Mouse (Mus musculus): ENCODE results near the gene Ifit1bl2. TPM values are rescaled to one million over a fixed set of nuclear protein-coding genes. Genes with fewer than 3 reads are reported as not detected.
"Not testable (repeated sequence)": the region's sequence is repeated elsewhere in the genome, so short reads cannot be mapped to it uniquely, and the experiment has no call there.

Gene Ifit1bl2
- polyA plus RNA-seq, 1 experiment from 2014 or later: 0.23 TPM

DNA sequence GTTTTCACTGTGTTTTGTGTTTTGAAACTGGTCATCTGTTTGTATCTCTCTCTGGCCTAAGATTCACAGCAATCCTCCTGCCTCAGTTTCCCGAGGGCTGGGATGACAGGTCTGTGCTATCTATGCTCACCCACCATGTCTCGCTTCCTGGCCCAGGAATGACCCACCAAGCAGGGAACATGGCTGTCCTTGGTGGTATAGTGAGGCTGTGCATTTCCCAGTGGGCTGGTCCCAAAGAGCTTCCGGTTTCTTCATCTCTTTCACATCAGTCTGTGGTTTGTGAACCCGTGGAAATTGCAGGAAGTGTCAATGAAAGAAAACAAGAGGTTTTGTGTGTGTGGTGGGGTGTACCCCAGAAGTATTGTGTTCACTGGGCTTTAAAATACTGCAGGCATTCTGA, 15.9 kb downstream of the Ifit1bl2 start:
- H3K9me3 ChIP-seq (ENCODE audit: control insufficient read depth, low read length): no peaks in the 10 kb centered on the region
- no peaks in the 10 kb centered on the region for H3K4me1 ChIP-seq (ENCODE audit: control insufficient read depth, insufficient read depth, low read length)
- no peak overlapping the region for H3K4me3 ChIP-seq (ENCODE audit: low read depth, low read length)
- ATAC-seq (ENCODE audit: low read depth): no peak
- H3K27ac ChIP-seq (ENCODE audit: low read depth, low read length): no peak overlapping the region
- no peaks in the 10 kb centered on the region for H3K36me3 ChIP-seq (ENCODE audit: control insufficient read depth, insufficient read depth, low read length)
- H3K27me3 ChIP-seq (ENCODE audit: control insufficient read depth, insufficient read depth, low read length): no peaks in the 10 kb centered on the region
- 87% methylated on average over 4 of the region's 4 CpGs for WGBS
- no peak overlapping the region for H3K4me2 ChIP-seq (ENCODE audit: low read depth, low read length)
- H3K9ac ChIP-seq (replicated peaks; ENCODE audit: low read depth, low read length): no peak overlapping the region

DNA sequence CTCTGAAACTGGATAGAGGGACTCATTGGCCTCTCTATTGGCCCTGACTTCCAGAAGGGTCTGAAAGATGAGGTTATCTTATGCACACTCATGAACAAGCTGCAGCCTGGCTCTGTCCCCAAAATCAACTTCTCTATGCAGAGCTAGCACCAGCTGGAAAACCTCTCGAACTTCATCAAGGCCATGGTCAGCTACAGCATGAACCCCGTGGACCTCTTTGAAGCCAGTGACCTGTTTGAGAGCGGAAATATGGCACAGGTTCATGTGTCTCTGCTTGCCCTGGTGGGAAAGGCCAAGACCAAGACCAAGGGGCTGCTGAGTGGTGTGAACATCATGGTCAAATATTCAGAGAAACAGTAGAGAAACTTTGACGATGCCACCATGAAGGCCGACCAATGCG, 16.8 kb downstream of the Ifit1bl2 start:
- H3K4me3 ChIP-seq (ENCODE audit: low read depth, low read length): no peak overlapping the region
- 95% methylated on average over 6 of the region's 6 CpGs for WGBS

DNA sequence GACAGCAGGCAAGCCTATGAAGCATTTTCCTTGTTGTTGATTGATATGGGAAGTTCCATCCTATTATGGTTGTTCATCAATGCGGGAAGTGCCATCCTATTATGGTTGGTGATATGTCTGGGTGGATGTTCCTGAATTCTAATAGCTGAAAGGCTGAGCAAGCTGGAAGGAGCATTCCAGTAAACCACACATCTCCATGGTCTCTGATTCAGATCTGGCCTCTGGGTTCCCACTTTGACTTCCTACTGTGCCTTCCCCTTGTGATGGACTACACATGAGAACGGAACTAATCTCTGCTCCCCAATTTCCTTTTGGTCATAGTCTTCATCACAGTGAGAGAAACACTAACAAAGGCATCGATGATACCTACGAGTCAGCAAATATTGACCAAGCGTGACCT, 19.7 kb downstream of the Ifit1bl2 start:
- WGBS: 94% methylated on average over 5 of the region's 5 CpGs
- H3K4me2 ChIP-seq (ENCODE audit: low read depth, low read length): no peak overlapping the region
- H3K4me3 ChIP-seq (ENCODE audit: low read depth, low read length): no peak overlapping the region
- H3K9me3 ChIP-seq (ENCODE audit: control insufficient read depth, low read length): no peaks in the 10 kb centered on the region
- no peaks in the 10 kb centered on the region for H3K36me3 ChIP-seq (ENCODE audit: control insufficient read depth, insufficient read depth, low read length)
- no peak overlapping the region for H3K9ac ChIP-seq (replicated peaks; ENCODE audit: low read depth, low read length)
- H3K27ac ChIP-seq (ENCODE audit: low read depth, low read length): no peak overlapping the region
- ATAC-seq (ENCODE audit: low read depth): no peak
- H3K4me1 ChIP-seq (ENCODE audit: control insufficient read depth, insufficient read depth, low read length): no peaks in the 10 kb centered on the region
- no peaks in the 10 kb centered on the region for H3K27me3 ChIP-seq (ENCODE audit: control insufficient read depth, insufficient read depth, low read length)

More for the DNA sequence above, 16.8 kb downstream of the Ifit1bl2 start:
- Histone ChIP-seq H3K9ac (replicated peaks; ENCODE audit: low read depth, low read length) (no peak overlapping the region), H3K9me3 (ENCODE audit: control insufficient read depth, low read length) (no peaks in the 10 kb centered on the region), H3K27me3 (ENCODE audit: control insufficient read depth, insufficient read depth, low read length) (no peaks in the 10 kb centered on the region), H3K4me1 (ENCODE audit: control insufficient read depth, insufficient read depth, low read length) (no peaks in the 10 kb centered on the region), H3K36me3 (ENCODE audit: control insufficient read depth, insufficient read depth, low read length) (no peaks in the 10 kb centered on the region), H3K27ac (ENCODE audit: low read depth, low read length) (no peak overlapping the region), H3K4me2 (ENCODE audit: low read depth, low read length) (no peak overlapping the region)
- no peak for ATAC-seq (ENCODE audit: low read depth)

DNA sequence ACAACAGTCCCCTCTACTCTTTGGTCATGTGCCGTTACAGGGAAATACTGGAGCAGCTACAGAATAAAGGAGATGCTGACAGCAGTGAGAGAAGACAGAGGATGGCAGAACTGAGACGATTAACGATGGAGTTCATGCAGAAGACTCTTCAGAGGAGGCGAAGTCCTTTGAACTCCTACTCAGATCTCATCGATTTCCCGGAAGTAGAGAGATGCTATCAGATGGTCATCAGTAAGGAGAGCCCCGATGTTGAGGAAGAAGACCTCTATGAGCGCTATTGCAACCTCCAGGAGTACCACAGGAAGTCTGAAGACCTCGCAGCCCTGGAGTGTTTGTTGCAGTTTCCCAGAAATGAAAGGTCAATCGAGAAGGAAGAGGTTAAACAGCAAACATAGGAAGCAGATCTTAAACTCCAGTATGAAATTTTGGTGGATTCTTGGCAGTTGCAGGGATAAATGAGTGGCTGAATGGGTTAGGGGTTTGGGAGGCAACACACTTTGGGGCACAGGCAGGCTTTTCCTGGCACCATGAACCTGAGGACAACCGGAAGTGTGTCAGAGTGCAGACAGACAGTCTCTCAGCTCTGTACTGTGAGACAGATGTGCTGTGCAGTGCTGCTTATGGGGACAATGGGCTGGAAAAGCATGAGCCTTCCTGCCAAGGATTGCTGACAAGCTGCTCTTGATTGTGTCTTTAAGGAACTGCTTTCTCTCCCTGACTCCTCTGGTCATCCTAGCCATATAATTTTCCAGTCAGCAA, 28.1 kb downstream of the Ifit1bl2 start:
- WGBS: 90% methylated on average over 4 of the region's 11 CpGs
- not testable (repeated sequence) for H3K9me3 ChIP-seq (ENCODE audit: control insufficient read depth, low read length); H3K9ac ChIP-seq (replicated peaks; ENCODE audit: low read depth, low read length); H3K4me2 ChIP-seq (ENCODE audit: low read depth, low read length); H3K4me3 ChIP-seq (ENCODE audit: low read depth, low read length); ATAC-seq (ENCODE audit: low read depth); H3K4me1 ChIP-seq (ENCODE audit: control insufficient read depth, insufficient read depth, low read length); H3K27me3 ChIP-seq (ENCODE audit: control insufficient read depth, insufficient read depth, low read length); H3K27ac ChIP-seq (ENCODE audit: low read depth, low read length); H3K36me3 ChIP-seq (ENCODE audit: control insufficient read depth, insufficient read depth, low read length)

DNA sequence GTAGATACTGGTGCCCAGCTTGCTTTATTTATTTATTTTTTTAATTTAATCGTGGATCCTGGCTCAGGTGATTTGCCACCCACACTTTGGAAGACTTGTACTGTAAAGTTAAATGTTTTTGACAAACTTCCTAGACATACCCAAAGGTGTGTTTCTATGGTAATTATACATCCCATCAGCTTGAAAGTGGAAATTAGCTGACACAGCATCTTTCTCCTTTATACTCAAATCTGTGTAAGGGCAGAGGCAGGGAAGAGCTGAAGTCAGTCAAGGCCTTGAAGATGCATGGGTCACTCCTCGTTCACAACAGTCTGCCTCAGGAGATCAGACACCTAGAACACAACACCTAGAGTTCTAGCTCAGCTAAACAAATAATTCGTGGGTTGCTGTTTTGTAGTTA, 30.4 kb downstream of the Ifit1bl2 start:
- ATAC-seq (ENCODE audit: low read depth): not testable (repeated sequence)
- WGBS: 82% methylated on average over 3 of the region's 3 CpGs

DNA sequence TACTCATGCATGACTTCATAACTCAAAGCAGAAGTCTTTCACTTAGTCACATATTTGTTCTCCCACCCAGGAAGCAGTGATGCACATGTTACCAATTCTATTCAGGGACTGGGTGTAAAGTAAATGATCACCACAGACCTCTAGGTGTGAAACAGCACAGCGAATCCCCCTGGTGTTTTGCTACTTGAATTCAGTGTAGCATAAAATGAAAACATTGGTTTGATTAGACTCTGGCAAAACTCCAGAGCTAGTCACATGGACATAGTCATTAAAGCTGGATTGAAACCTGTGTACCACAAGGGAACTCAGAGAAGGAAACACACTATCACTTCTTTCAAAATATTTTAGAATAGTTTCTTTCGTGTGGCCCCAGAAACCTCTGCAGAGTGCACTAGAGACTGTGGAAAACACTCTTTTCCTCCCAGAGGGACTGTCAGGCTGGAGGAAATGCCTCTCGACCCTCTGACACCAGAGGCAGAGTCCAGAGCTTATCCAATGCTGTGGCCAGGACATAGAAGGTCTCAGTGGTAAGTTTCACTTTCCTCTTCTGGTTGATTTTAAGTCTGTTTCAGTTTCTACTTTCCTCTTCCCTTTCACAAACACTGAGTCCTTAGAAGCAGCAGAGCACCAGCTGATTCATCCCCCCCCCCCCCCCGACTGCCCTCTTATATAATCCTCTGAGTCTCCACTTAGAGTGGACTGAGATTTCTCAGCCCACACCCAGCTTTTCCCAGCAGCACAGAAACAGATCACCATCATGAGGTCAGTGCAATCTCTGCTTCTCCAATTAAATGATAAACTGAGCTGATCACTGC, 33.1 kb downstream of the Ifit1bl2 start, which contains the start of gene Ifit3b:
Gene Ifit3b, plus strand, starts transcription at position 734 of the 815 bp plus-strand sequence.
- H3K4me1 ChIP-seq (ENCODE audit: control insufficient read depth, insufficient read depth, low read length); H3K4me2 ChIP-seq (ENCODE audit: low read depth, low read length); H3K36me3 ChIP-seq (ENCODE audit: control insufficient read depth, insufficient read depth, low read length); H3K9ac ChIP-seq (replicated peaks; ENCODE audit: low read depth, low read length); H3K9me3 ChIP-seq (ENCODE audit: control insufficient read depth, low read length); H3K4me3 ChIP-seq (ENCODE audit: low read depth, low read length); H3K27me3 ChIP-seq (ENCODE audit: control insufficient read depth, insufficient read depth, low read length); H3K27ac ChIP-seq (ENCODE audit: low read depth, low read length): not testable (repeated sequence)
- ATAC-seq (ENCODE audit: low read depth): peak; percentile 75
- 64% methylated on average over 4 of the region's 4 CpGs for WGBS

More for the DNA sequence above, 30.4 kb downstream of the Ifit1bl2 start:
- not testable (repeated sequence) for H3K36me3 ChIP-seq (ENCODE audit: control insufficient read depth, insufficient read depth, low read length); H3K4me1 ChIP-seq (ENCODE audit: control insufficient read depth, insufficient read depth, low read length); H3K27ac ChIP-seq (ENCODE audit: low read depth, low read length); H3K4me2 ChIP-seq (ENCODE audit: low read depth, low read length); H3K27me3 ChIP-seq (ENCODE audit: control insufficient read depth, insufficient read depth, low read length); H3K4me3 ChIP-seq (ENCODE audit: low read depth, low read length); H3K9me3 ChIP-seq (ENCODE audit: control insufficient read depth, low read length); H3K9ac ChIP-seq (replicated peaks; ENCODE audit: low read depth, low read length)

DNA sequence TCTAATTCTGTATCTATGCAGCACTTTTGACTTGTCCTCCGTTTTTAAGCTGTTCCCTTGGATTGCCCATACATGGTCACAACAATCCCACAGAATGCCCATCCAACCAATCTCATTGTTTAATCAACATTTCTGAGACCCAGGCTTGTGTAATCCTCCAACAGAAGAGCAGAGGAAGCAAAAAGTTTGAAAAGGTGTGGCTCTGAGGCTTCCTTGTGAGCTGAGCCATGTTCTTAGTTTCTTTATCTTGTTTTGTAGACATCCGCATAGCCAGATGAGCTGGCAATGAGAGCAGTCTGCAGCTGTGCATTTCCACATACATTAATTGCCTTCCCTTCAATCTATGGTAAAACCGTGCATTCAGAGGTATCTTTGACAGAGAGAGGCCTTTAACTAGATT, 35.1 kb downstream of the Ifit1bl2 start:
- Histone ChIP-seq H3K27me3 (ENCODE audit: control insufficient read depth, insufficient read depth, low read length) (no peaks in the 10 kb centered on the region), H3K27ac (ENCODE audit: low read depth, low read length) (no peak overlapping the region), H3K9me3 (ENCODE audit: control insufficient read depth, low read length) (no peaks in the 10 kb centered on the region), H3K36me3 (ENCODE audit: control insufficient read depth, insufficient read depth, low read length) (no peaks in the 10 kb centered on the region), H3K4me1 (ENCODE audit: control insufficient read depth, insufficient read depth, low read length) (no peaks in the 10 kb centered on the region), H3K9ac (replicated peaks; ENCODE audit: low read depth, low read length) (no peak overlapping the region), H3K4me2 (ENCODE audit: low read depth, low read length) (no peak overlapping the region), H3K4me3 (ENCODE audit: low read depth, low read length) (no peak overlapping the region)
- no peak for ATAC-seq (ENCODE audit: low read depth)
- 94% methylated on average over 3 of the region's 3 CpGs for WGBS

DNA sequence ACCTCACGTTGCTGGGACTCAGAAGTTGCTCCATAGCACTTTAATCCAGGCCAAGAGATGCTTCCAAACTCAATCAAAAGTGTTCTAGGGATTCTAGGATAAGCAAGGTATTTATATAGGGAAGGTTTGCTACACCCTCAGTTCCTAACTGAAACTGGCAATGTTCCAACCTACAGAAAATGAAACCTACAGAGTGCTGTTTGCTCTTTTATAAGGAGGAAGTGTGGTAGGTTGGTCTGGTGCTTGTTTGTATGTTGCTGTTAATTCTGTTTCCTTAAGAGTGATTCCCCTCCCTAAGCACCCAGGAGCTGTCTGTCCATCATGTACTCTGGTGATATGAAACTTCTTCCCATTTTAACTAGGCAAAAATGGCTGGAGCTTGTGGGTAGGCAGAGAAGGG, 38.7 kb downstream of the Ifit1bl2 start, which contains the start of gene Ifit1bl1:
Gene Ifit1bl1, minus strand, starts transcription at position 69 of the 400 bp plus-strand sequence.
- not testable (repeated sequence) for H3K36me3 ChIP-seq (ENCODE audit: control insufficient read depth, insufficient read depth, low read length); H3K9ac ChIP-seq (replicated peaks; ENCODE audit: low read depth, low read length); H3K27me3 ChIP-seq (ENCODE audit: control insufficient read depth, insufficient read depth, low read length); H3K4me2 ChIP-seq (ENCODE audit: low read depth, low read length); ATAC-seq (ENCODE audit: low read depth); H3K4me1 ChIP-seq (ENCODE audit: control insufficient read depth, insufficient read depth, low read length); H3K9me3 ChIP-seq (ENCODE audit: control insufficient read depth, low read length); H3K4me3 ChIP-seq (ENCODE audit: low read depth, low read length); H3K27ac ChIP-seq (ENCODE audit: low read depth, low read length)
- 57% methylated on average over 1 of the region's 1 CpGs for WGBS

DNA sequence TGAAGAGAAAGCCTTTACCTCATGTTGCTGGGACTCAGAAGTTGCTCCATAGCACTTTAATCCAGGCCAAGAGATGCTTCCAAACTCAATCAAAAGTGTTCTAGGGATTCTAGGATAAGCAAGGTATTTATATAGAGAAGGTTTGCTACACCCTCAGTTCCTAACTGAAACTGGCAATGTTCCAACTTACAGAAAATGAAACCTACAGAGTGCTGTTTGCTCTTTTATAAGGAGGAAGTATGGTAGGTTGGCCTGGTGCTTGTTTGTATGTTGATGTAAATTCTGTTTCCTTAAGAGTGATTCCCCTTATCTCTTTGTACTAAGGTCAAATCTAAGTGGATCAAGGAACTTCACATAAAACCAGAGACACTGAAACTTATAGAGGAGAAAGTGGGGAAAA, 41.3 kb downstream of the Ifit1bl2 start:
- not testable (repeated sequence) for H3K4me2 ChIP-seq (ENCODE audit: low read depth, low read length); H3K36me3 ChIP-seq (ENCODE audit: control insufficient read depth, insufficient read depth, low read length); ATAC-seq (ENCODE audit: low read depth); H3K27ac ChIP-seq (ENCODE audit: low read depth, low read length); H3K9ac ChIP-seq (replicated peaks; ENCODE audit: low read depth, low read length); H3K9me3 ChIP-seq (ENCODE audit: control insufficient read depth, low read length); H3K4me1 ChIP-seq (ENCODE audit: control insufficient read depth, insufficient read depth, low read length); H3K27me3 ChIP-seq (ENCODE audit: control insufficient read depth, insufficient read depth, low read length); H3K4me3 ChIP-seq (ENCODE audit: low read depth, low read length)
